Mouse (Mus musculus) CH12.LX (cell line): ENCODE results near the gene Nkd1. TPM values are rescaled to one million over a fixed set of nuclear protein-coding genes. Genes with fewer than 3 reads are reported as not detected.

Experiments used
- DNase-seq: peaks from one replicate; pipeline ENCODE4 v3.0.0-alpha.2; 2013; ENCODE audit errors: extremely low read depth
- H3K27ac ChIP-seq: 2 replicates; pipeline ENCODE4 v1.5.1; 2012; ENCODE audit warnings: low read depth, mild to moderate bottlenecking, control low read depth, moderate library complexity; ENCODE audit not compliant: insufficient read depth
- H3K27me3 ChIP-seq: replicated peaks from 2 replicates; pipeline ENCODE3; 2012; ENCODE audit warnings: inconsistent platforms
- H3K36me3 ChIP-seq, 2 experiments: replicated peaks in 1 of 2; 2 replicates each; pipeline versions ENCODE3 to v1.6.1; 2012; ENCODE audit warnings: inconsistent platforms in 1 of 2, low read length in 1 of 2, mild to moderate bottlenecking in 1 of 2, mixed read lengths in 1 of 2, moderate library complexity in 1 of 2; ENCODE audit not compliant: control insufficient read depth in 1 of 2, insufficient read depth in 1 of 2
- H3K4me1 ChIP-seq, 2 experiments: 2 replicates each; pipeline ENCODE4 v1.6.1; 2012; ENCODE audit warnings: inconsistent platforms in 1 of 2, moderate library complexity in 1 of 2; ENCODE audit not compliant: insufficient read depth in 2 of 2, control insufficient read depth in 1 of 2
- H3K4me2 ChIP-seq: 2 replicates; pipeline ENCODE4 v1.6.1; 2012; ENCODE audit warnings: low read depth, mild to moderate bottlenecking, control low read depth; ENCODE audit not compliant: poor library complexity, insufficient read depth, severe bottlenecking
- H3K4me3 ChIP-seq, 3 experiments: fragments of 150-350 bp in 1 of 3; sonication (generic) in 1 of 3; replicated peaks in 1 of 3; 2 replicates each; pipeline versions ENCODE3 to v1.5.1; 2011 to 2012; ENCODE audit warnings: low read depth in 2 of 3, low read length in 2 of 3, mild to moderate bottlenecking in 2 of 3, moderate library complexity in 2 of 3, control low read depth in 1 of 3, improper control_type of control experiment in 1 of 3, inconsistent platforms in 1 of 3, mixed read lengths in 1 of 3; ENCODE audit not compliant: poor library complexity in 1 of 3
- H3K79me2 ChIP-seq: replicated peaks from 2 replicates; pipeline ENCODE4 v1.6.1; 2012; ENCODE audit warnings: mild to moderate bottlenecking, moderate library complexity; ENCODE audit not compliant: control insufficient read depth, poor library complexity, insufficient read depth, severe bottlenecking; ENCODE audit errors: extremely low read depth
- H3K9ac ChIP-seq: 2 replicates; pipeline ENCODE4 v1.6.1; 2012; ENCODE audit warnings: low read depth, mild to moderate bottlenecking, control low read depth, moderate library complexity; ENCODE audit not compliant: insufficient read depth
- H3K9me3 ChIP-seq: replicated peaks from 2 replicates; pipeline ENCODE3; 2012; ENCODE audit warnings: low read length, inconsistent platforms, mixed read lengths
- BHLHE40 ChIP-seq: IDR thresholded peaks from 2 replicates; pipeline ENCODE4 v1.6.1; 2011; ENCODE audit warnings: mild to moderate bottlenecking, low read depth, low read length, improper control_type of control experiment
- CHD1 ChIP-seq: IDR thresholded peaks from 2 replicates; pipeline ENCODE4 v1.6.1; 2012; ENCODE audit warnings: low read depth, low read length, improper control_type of control experiment, inconsistent platforms
- CHD2 ChIP-seq: IDR thresholded peaks from 2 replicates; pipeline ENCODE4 v1.6.1; 2011; ENCODE audit warnings: low read length, improper control_type of control experiment
- CTCF ChIP-seq, 2 experiments: IDR thresholded peaks in 1 of 2; conservative IDR thresholded peaks in 1 of 2; 2 replicates each; pipeline ENCODE4 v1.5.1; 2011 to 2012; ENCODE audit warnings: low read depth in 2 of 2, low read length in 2 of 2, improper control_type of control experiment in 1 of 2, inconsistent platforms in 1 of 2, mild to moderate bottlenecking in 1 of 2, moderate library complexity in 1 of 2
- E2F4 ChIP-seq: IDR thresholded peaks from 2 replicates; pipeline ENCODE4 v1.6.1; 2011; ENCODE audit warnings: low read depth, low read length, improper control_type of control experiment; ENCODE audit not compliant: insufficient replicate concordance
- ELF1 ChIP-seq: IDR thresholded peaks from 2 replicates; pipeline ENCODE4 v1.6.1; 2014; ENCODE audit warnings: low read depth, mild to moderate bottlenecking, inconsistent platforms, low read length, improper control_type of control experiment
- EP300 ChIP-seq: IDR thresholded peaks from 2 replicates; pipeline ENCODE4 v1.6.1; 2011; ENCODE audit warnings: low read length, improper control_type of control experiment
- ETS1 ChIP-seq: conservative IDR thresholded peaks from 2 replicates; pipeline ENCODE4 v1.6.1; 2012; ENCODE audit warnings: low read depth, mild to moderate bottlenecking, inconsistent platforms, low read length, improper control_type of control experiment, moderate library complexity
- IRF4 ChIP-seq: IDR thresholded peaks from 2 replicates; pipeline ENCODE4 v1.6.1; 2014; ENCODE audit warnings: low read depth, mild to moderate bottlenecking, inconsistent platforms, low read length, improper control_type of control experiment
- JUN ChIP-seq: IDR thresholded peaks from 2 replicates; pipeline ENCODE4 v1.6.1; 2011; ENCODE audit warnings: low read depth, mild to moderate bottlenecking, low read length, improper control_type of control experiment, moderate library complexity; ENCODE audit not compliant: insufficient read depth
- KAT2A ChIP-seq: IDR thresholded peaks from 2 replicates; pipeline ENCODE4 v1.6.1; 2012; ENCODE audit warnings: low read length, improper control_type of control experiment, inconsistent platforms; ENCODE audit not compliant: insufficient replicate concordance
- MEF2A ChIP-seq: IDR thresholded peaks from 2 replicates; pipeline ENCODE4 v1.6.1; 2014; ENCODE audit warnings: low read depth, mild to moderate bottlenecking, inconsistent platforms, low read length, improper control_type of control experiment, borderline replicate concordance
- NELFE ChIP-seq: IDR thresholded peaks from 2 replicates; pipeline ENCODE4 v1.6.1; 2011; ENCODE audit warnings: low read depth, low read length, improper control_type of control experiment
- POLR2A ChIP-seq: IDR thresholded peaks from 2 replicates; pipeline ENCODE4 v1.6.1; 2011; ENCODE audit warnings: low read depth, mild to moderate bottlenecking, improper control_type of control experiment, low read length
- POLR2AphosphoS2 ChIP-seq: IDR thresholded peaks from 2 replicates; pipeline ENCODE4 v1.6.1; 2011; ENCODE audit warnings: low read depth, low read length, improper control_type of control experiment
- RAD21 ChIP-seq: IDR thresholded peaks from 2 replicates; pipeline ENCODE4 v1.6.1; 2011; ENCODE audit warnings: low read depth, mild to moderate bottlenecking, low read length, improper control_type of control experiment, moderate library complexity
- RCOR1 ChIP-seq: conservative IDR thresholded peaks from 2 replicates; pipeline ENCODE4 v1.6.1; 2012; ENCODE audit warnings: low read depth, mild to moderate bottlenecking, inconsistent platforms, low read length, improper control_type of control experiment
- SIN3A ChIP-seq: IDR thresholded peaks from 2 replicates; pipeline ENCODE4 v1.6.1; 2012; ENCODE audit warnings: low read length, improper control_type of control experiment, inconsistent platforms
- TBP ChIP-seq: conservative IDR thresholded peaks from 2 replicates; pipeline ENCODE4 v1.6.1; 2011; ENCODE audit warnings: low read depth, low read length, improper control_type of control experiment
- TCF12 ChIP-seq: IDR thresholded peaks from 2 replicates; pipeline ENCODE4 v1.6.1; 2014; ENCODE audit warnings: low read depth, mild to moderate bottlenecking, inconsistent platforms, low read length, improper control_type of control experiment
- UBTF ChIP-seq: IDR thresholded peaks from 2 replicates; pipeline ENCODE4 v1.6.1; 2012; ENCODE audit warnings: low read depth, mild to moderate bottlenecking, inconsistent platforms, low read length, improper control_type of control experiment, moderate library complexity
- ZNF384 ChIP-seq: IDR thresholded peaks from 2 replicates; pipeline ENCODE4 v1.6.1; 2012; ENCODE audit warnings: low read depth, low read length, improper control_type of control experiment, inconsistent platforms
- dilution Hi-C: fragments of 300-500 bp; cut with MboI; formaldehyde crosslinking; loops from 2 replicates; pipeline ENCODE4 v1.14.3; 2020; ENCODE audit warnings: low sequenced_read_pairs; ENCODE audit not compliant: extremely low pct_unique_long_range_greater_than_20kb, extremely low pct_ligation_motif_present
- in situ Hi-C: fragments of 300-500 bp; cut with MboI; formaldehyde crosslinking; loops from 3 replicates; pipeline ENCODE4 v1.14.3; 2019; ENCODE audit warnings: low sequenced_read_pairs, low pct_ligation_motif_present, low pct_unique_long_range_greater_than_20kb, mixed read lengths
- polyA plus RNA-seq: library from polyadenylated mRNA; unstranded; fragments of >175 nt; gene quantifications from 2 replicates; pipeline ENCODE4 v1.2.1, GENCODE M21; 2012; ENCODE audit warnings: low read depth; ENCODE audit not compliant: insufficient read length
- total RNA-seq, 2 experiments: library from RNA; depleted of rRNA; stranded (reverse); fragments of 300-350 nt in 1 of 2; fragments of >200 nt in 1 of 2; gene quantifications; 2 replicates each; pipeline ENCODE4 v1.2.3; 2012 to 2014

Gene Nkd1
- total and polyA plus RNA-seq, 3 experiments, result 0.24 to 0.67 (median 0.30) TPM

GRCm38 (mm10) chr8:88583863-88584262 lies 62.7 kb downstream of the Nkd1 start:
- Histone ChIP-seq H3K4me1 (peaks cover 6 to 21% of the 10 kb centered on the region in 2 experiments; a peak in 3 of 4 replicates), H3K4me2 (no peak overlapping the region), H3K4me3 (no peak overlapping the region), H3K27ac (no peak overlapping the region), H3K9me3 (no peaks in the 10 kb centered on the region), H3K9ac (no peak overlapping the region), H3K79me2 (no peaks in the 10 kb centered on the region), H3K27me3 (no peaks in the 10 kb centered on the region), H3K36me3 (no peaks in the 10 kb centered on the region)
- in situ Hi-C loops (no loop called here), dilution Hi-C loops (no loop called here)
- DNase-seq, result no peak
- TF ChIP-seq ZNF384, result no peak
- TF ChIP-seq POLR2AphosphoS2, result no peak
- no peak for TF ChIP-seq JUN
- TF ChIP-seq ELF1, result no peak
- TF ChIP-seq KAT2A, result no peak

- Histone ChIP-seq H3K4me3 (no peak overlapping the region), H3K27me3 (no peaks in the 10 kb centered on the region), H3K79me2 (no peaks in the 10 kb centered on the region), H3K4me1 (no peaks in the 10 kb centered on the region), H3K4me2 (no peak overlapping the region), H3K9ac (no peak overlapping the region), H3K9me3 (no peaks in the 10 kb centered on the region), H3K27ac (no peak overlapping the region), H3K36me3 (no peaks in the 10 kb centered on the region)
- TF ChIP-seq UBTF (no peak), EP300 (no peak), JUN (no peak), TCF12 (no peak), SIN3A (no peak), CTCF (conservative IDR thresholded peaks at IDR 0.05 in 1 of 2, IDR thresholded peaks at IDR 0.05 in 1 of 2; ENCODE audit: low read depth in 2 of 2, low read length in 2 of 2) (no peak), E2F4 (no peak)
- dilution Hi-C loops (no loop called here), in situ Hi-C loops (no loop called here)
- DNase-seq, result no peak
Observed at GRCm38 (mm10) chr8:88588205-88588889, 67.2 kb downstream of the Nkd1 start.

- in situ Hi-C loops (no loop called here), dilution Hi-C loops (no loop called here)
- Histone ChIP-seq H3K79me2 (no peaks in the 10 kb centered on the region), H3K9me3 (no peaks in the 10 kb centered on the region), H3K36me3 (no peaks in the 10 kb centered on the region), H3K9ac (no peak overlapping the region), H3K27me3 (no peaks in the 10 kb centered on the region), H3K4me2 (no peak overlapping the region), H3K27ac (no peak overlapping the region)
- no peak for DNase-seq
- no peak for TF ChIP-seq CHD2
- TF ChIP-seq RAD21, result no peak
- no peak for TF ChIP-seq POLR2AphosphoS2
- no peak for TF ChIP-seq TBP
- TF ChIP-seq UBTF, result no peak
- no peak for TF ChIP-seq POLR2A
- no peak for TF ChIP-seq KAT2A
- TF ChIP-seq MEF2A, result no peak
- TF ChIP-seq BHLHE40, result no peak
- TF ChIP-seq NELFE, result no peak
- TF ChIP-seq RCOR1, result no peak
- TF ChIP-seq CHD1, result no peak
- TF ChIP-seq JUN, result no peak
- TF ChIP-seq IRF4, result no peak
- TF ChIP-seq EP300, result no peak
- no peak for TF ChIP-seq E2F4
- TF ChIP-seq ETS1, result no peak
- TF ChIP-seq, all 38 proteins: peak for 0
- Histone ChIP-seq H3K4me1 (no peaks in the 10 kb centered on the region), H3K4me3 (no peak overlapping the region)
Observed at GRCm38 (mm10) chr8:88590226-88590625, 69.1 kb downstream of the Nkd1 start.
